Mouse (Mus musculus): ENCODE results near the gene Lypd5. TPM values are rescaled to one million over a fixed set of nuclear protein-coding genes. Genes with fewer than 3 reads are reported as not detected.

Gene Lypd5
- polyA plus RNA-seq, 1 experiment from 2014 or later, result not detected

- Histone ChIP-seq H3K36me3 (ENCODE audit: control insufficient read depth, insufficient read depth, low read length) (no peaks in the 10 kb centered on the region), H3K9ac (ENCODE audit: low read length) (no peak overlapping the region), H3K9me3 (ENCODE audit: control insufficient read depth, low read length) (no peaks in the 10 kb centered on the region), H3K27ac (replicated peaks in 1 of 2; ENCODE audit: control insufficient read depth in 1 of 2, insufficient read depth in 1 of 2, low read depth in 2 of 2, low read length in 2 of 2) (no peak overlapping the region), H3K4me2 (ENCODE audit: low read length) (no peak overlapping the region), H3K27me3 (ENCODE audit: control insufficient read depth, insufficient read depth, low read length) (0 out of 2 replicates have a peak, but pooled peaks cover 5% of the 10 kb centered on the region), H3K4me3 (ENCODE audit: control insufficient read depth in 1 of 2, insufficient read depth in 1 of 2, low read depth in 1 of 2, low read length in 2 of 2) (no peak overlapping the region), H3K4me1 (ENCODE audit: control insufficient read depth in 2 of 2, insufficient read depth in 2 of 2, low read length in 2 of 2) (peaks cover 7 to 9% of the 10 kb centered on the region in 2 experiments; a peak in 3 of 4 replicates)
- ATAC-seq (ENCODE audit: insufficient number of reproducible peaks, insufficient read depth, low FRiP score, low read depth), result no peak
- 67% methylated on average over 10 of the region's 10 CpGs for WGBS
Observed at GRCm38 (mm10) chr7:24378049-24378701, 29.2 kb downstream of the Lypd5 start.

GRCm38 (mm10) chr7:24379934-24380333 is 30.9 kb downstream of the Lypd5 start:
- WGBS, result 51% methylated on average over 7 of the region's 7 CpGs
- no peak overlapping the region for H3K27ac ChIP-seq (replicated peaks in 1 of 2; ENCODE audit: control insufficient read depth in 1 of 2, insufficient read depth in 1 of 2, low read depth in 2 of 2, low read length in 2 of 2)

GRCm38 (mm10) chr7:24380370-24380769 is 31.4 kb downstream of the Lypd5 start:
- Histone ChIP-seq H3K27ac (replicated peaks in 1 of 2; ENCODE audit: control insufficient read depth in 1 of 2, insufficient read depth in 1 of 2, low read depth in 2 of 2, low read length in 2 of 2) (no peak overlapping the region), H3K9ac (ENCODE audit: low read length) (no peak overlapping the region), H3K4me3 (ENCODE audit: control insufficient read depth in 1 of 2, insufficient read depth in 1 of 2, low read depth in 1 of 2, low read length in 2 of 2) (no peak overlapping the region), H3K9me3 (ENCODE audit: control insufficient read depth, low read length) (no peaks in the 10 kb centered on the region), H3K4me1 (ENCODE audit: control insufficient read depth in 2 of 2, insufficient read depth in 2 of 2, low read length in 2 of 2) (peaks cover 6 to 7% of the 10 kb centered on the region in 2 experiments; a peak in 3 of 4 replicates), H3K36me3 (ENCODE audit: control insufficient read depth, insufficient read depth, low read length) (no peaks in the 10 kb centered on the region), H3K4me2 (ENCODE audit: low read length) (no peak overlapping the region), H3K27me3 (ENCODE audit: control insufficient read depth, insufficient read depth, low read length) (peaks cover 8% of the 10 kb centered on the region)
- no peak for ATAC-seq (ENCODE audit: insufficient number of reproducible peaks, insufficient read depth, low FRiP score, low read depth)
- 55% methylated on average over 2 of the region's 2 CpGs for WGBS

More at GRCm38 (mm10) chr7:24379934-24380333, 30.9 kb downstream of the Lypd5 start:
- Histone ChIP-seq H3K9me3 (ENCODE audit: control insufficient read depth, low read length) (no peaks in the 10 kb centered on the region), H3K36me3 (ENCODE audit: control insufficient read depth, insufficient read depth, low read length) (no peaks in the 10 kb centered on the region), H3K4me1 (ENCODE audit: control insufficient read depth in 2 of 2, insufficient read depth in 2 of 2, low read length in 2 of 2) (peaks cover 6 to 7% of the 10 kb centered on the region in 2 experiments; a peak in 3 of 4 replicates), H3K4me2 (ENCODE audit: low read length) (no peak overlapping the region), H3K9ac (ENCODE audit: low read length) (no peak overlapping the region), H3K4me3 (ENCODE audit: control insufficient read depth in 1 of 2, insufficient read depth in 1 of 2, low read depth in 1 of 2, low read length in 2 of 2) (no peak overlapping the region), H3K27me3 (ENCODE audit: control insufficient read depth, insufficient read depth, low read length) (peaks cover 8% of the 10 kb centered on the region)
- no peak for ATAC-seq (ENCODE audit: insufficient number of reproducible peaks, insufficient read depth, low FRiP score, low read depth)

GRCm38 (mm10) chr7:24382730-24383372 is 33.9 kb downstream of the Lypd5 start:
- H3K4me3 ChIP-seq (ENCODE audit: control insufficient read depth in 1 of 2, insufficient read depth in 1 of 2, low read depth in 1 of 2, low read length in 2 of 2), result no peak overlapping the region
- peaks cover 4% of the 10 kb centered on the region for H3K27me3 ChIP-seq (ENCODE audit: control insufficient read depth, insufficient read depth, low read length)
- H3K27ac ChIP-seq (replicated peaks in 1 of 2; ENCODE audit: control insufficient read depth in 1 of 2, insufficient read depth in 1 of 2, low read depth in 2 of 2, low read length in 2 of 2), result no peak overlapping the region
- no peaks in the 10 kb centered on the region for H3K9me3 ChIP-seq (ENCODE audit: control insufficient read depth, low read length)
- H3K36me3 ChIP-seq (ENCODE audit: control insufficient read depth, insufficient read depth, low read length), result no peaks in the 10 kb centered on the region
- no peaks in the 10 kb centered on the region; a peak in 1 of 4 replicates for H3K4me1 ChIP-seq (ENCODE audit: control insufficient read depth in 2 of 2, insufficient read depth in 2 of 2, low read length in 2 of 2)
- ATAC-seq (ENCODE audit: insufficient number of reproducible peaks, insufficient read depth, low FRiP score, low read depth), result no peak
- 79% methylated on average over 16 of the region's 16 CpGs for WGBS
- H3K4me2 ChIP-seq (ENCODE audit: low read length), result no peak overlapping the region
- no peak overlapping the region for H3K9ac ChIP-seq (ENCODE audit: low read length)

- Histone ChIP-seq H3K4me3 (ENCODE audit: control insufficient read depth in 1 of 2, insufficient read depth in 1 of 2, low read depth in 1 of 2, low read length in 2 of 2) (no peak overlapping the region), H3K9me3 (ENCODE audit: control insufficient read depth, low read length) (no peaks in the 10 kb centered on the region), H3K36me3 (ENCODE audit: control insufficient read depth, insufficient read depth, low read length) (no peaks in the 10 kb centered on the region), H3K27ac (replicated peaks in 1 of 2; ENCODE audit: control insufficient read depth in 1 of 2, insufficient read depth in 1 of 2, low read depth in 2 of 2, low read length in 2 of 2) (no peak overlapping the region), H3K4me2 (ENCODE audit: low read length) (no peak overlapping the region), H3K27me3 (ENCODE audit: control insufficient read depth, insufficient read depth, low read length) (peaks cover 4% of the 10 kb centered on the region), H3K4me1 (ENCODE audit: control insufficient read depth in 2 of 2, insufficient read depth in 2 of 2, low read length in 2 of 2) (no peaks in the 10 kb centered on the region; a peak in 1 of 4 replicates), H3K9ac (ENCODE audit: low read length) (no peak overlapping the region)
- 55% methylated on average over 6 of the region's 6 CpGs for WGBS
- no peak for ATAC-seq (ENCODE audit: insufficient number of reproducible peaks, insufficient read depth, low FRiP score, low read depth)
Observed at GRCm38 (mm10) chr7:24384070-24384469, 35.1 kb downstream of the Lypd5 start.

- Histone ChIP-seq H3K36me3 (ENCODE audit: control insufficient read depth, insufficient read depth, low read length) (no peaks in the 10 kb centered on the region), H3K27me3 (ENCODE audit: control insufficient read depth, insufficient read depth, low read length) (peaks cover 4% of the 10 kb centered on the region), H3K27ac (replicated peaks in 1 of 2; ENCODE audit: control insufficient read depth in 1 of 2, insufficient read depth in 1 of 2, low read depth in 2 of 2, low read length in 2 of 2) (no peak overlapping the region), H3K9me3 (ENCODE audit: control insufficient read depth, low read length) (no peaks in the 10 kb centered on the region), H3K4me1 (ENCODE audit: control insufficient read depth in 2 of 2, insufficient read depth in 2 of 2, low read length in 2 of 2) (no peaks in the 10 kb centered on the region; a peak in 1 of 4 replicates), H3K4me2 (ENCODE audit: low read length) (no peak overlapping the region; the same call in 1 of the 2 replicates), H3K9ac (ENCODE audit: low read length) (no peak overlapping the region), H3K4me3 (ENCODE audit: control insufficient read depth in 1 of 2, insufficient read depth in 1 of 2, low read depth in 1 of 2, low read length in 2 of 2) (no peak overlapping the region)
- 8% methylated on average over 11 of the region's 11 CpGs for WGBS
- ATAC-seq (ENCODE audit: insufficient number of reproducible peaks, insufficient read depth, low FRiP score, low read depth), result no peak
Observed at GRCm38 (mm10) chr7:24384827-24385226, 35.8 kb downstream of the Lypd5 start.

GRCm38 (mm10) chr7:24387059-24387556 is 38.1 kb downstream of the Lypd5 start:
- no peak overlapping the region for H3K4me3 ChIP-seq (ENCODE audit: control insufficient read depth in 1 of 2, insufficient read depth in 1 of 2, low read depth in 1 of 2, low read length in 2 of 2)
- H3K27me3 ChIP-seq (ENCODE audit: control insufficient read depth, insufficient read depth, low read length), result peaks cover 4% of the 10 kb centered on the region
- H3K27ac ChIP-seq (replicated peaks in 1 of 2; ENCODE audit: control insufficient read depth in 1 of 2, insufficient read depth in 1 of 2, low read depth in 2 of 2, low read length in 2 of 2), result no peak overlapping the region
- WGBS, result 54% methylated on average over 10 of the region's 10 CpGs
- no peak for ATAC-seq (ENCODE audit: insufficient number of reproducible peaks, insufficient read depth, low FRiP score, low read depth)
- H3K4me2 ChIP-seq (ENCODE audit: low read length), result no peak overlapping the region
- H3K4me1 ChIP-seq (ENCODE audit: control insufficient read depth in 2 of 2, insufficient read depth in 2 of 2, low read length in 2 of 2), result no peaks in the 10 kb centered on the region
- H3K36me3 ChIP-seq (ENCODE audit: control insufficient read depth, insufficient read depth, low read length), result no peaks in the 10 kb centered on the region
- no peaks in the 10 kb centered on the region for H3K9me3 ChIP-seq (ENCODE audit: control insufficient read depth, low read length)
- no peak overlapping the region for H3K9ac ChIP-seq (ENCODE audit: low read length)

Measured in heart, embryonic 14.5 days (tissue).